Mouse (Mus musculus) kidney, postnatal 36 days (tissue): ENCODE data around the gene Tab1.

Experiments
- DNase-seq, 2 experiments: peaks; one replicate each; pipeline ENCODE4 v3.0.0; 2021 to 2022; ENCODE audit warnings: mixed read lengths in 2 of 2

The Tab1 gene

DNA sequence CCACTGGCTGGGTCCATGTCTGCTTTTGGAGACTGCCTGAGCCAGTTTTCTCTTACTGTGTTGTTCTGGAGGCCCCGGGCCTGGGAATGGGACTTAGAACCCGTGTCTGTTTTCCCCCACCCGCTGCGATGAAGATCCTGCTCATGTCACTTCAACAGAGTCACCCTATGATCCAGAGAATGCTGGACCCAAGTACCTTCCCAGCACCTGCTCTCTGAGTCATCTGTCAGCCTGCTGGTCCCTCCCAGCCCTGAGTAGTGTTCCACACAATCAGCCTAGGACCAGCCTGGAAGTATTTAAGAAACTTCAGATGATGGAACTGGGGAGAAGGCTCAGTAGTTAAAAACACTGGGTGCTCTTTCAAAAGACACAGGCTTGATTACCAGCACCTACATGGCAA lies 30.8 kb downstream of the Tab1 start:
- no peak for DNase-seq

- DNase-seq = no peak
These were observed 32.5 kb downstream of the Tab1 start for GRCm38 (mm10) chr15:80165396-80165795.

DNA sequence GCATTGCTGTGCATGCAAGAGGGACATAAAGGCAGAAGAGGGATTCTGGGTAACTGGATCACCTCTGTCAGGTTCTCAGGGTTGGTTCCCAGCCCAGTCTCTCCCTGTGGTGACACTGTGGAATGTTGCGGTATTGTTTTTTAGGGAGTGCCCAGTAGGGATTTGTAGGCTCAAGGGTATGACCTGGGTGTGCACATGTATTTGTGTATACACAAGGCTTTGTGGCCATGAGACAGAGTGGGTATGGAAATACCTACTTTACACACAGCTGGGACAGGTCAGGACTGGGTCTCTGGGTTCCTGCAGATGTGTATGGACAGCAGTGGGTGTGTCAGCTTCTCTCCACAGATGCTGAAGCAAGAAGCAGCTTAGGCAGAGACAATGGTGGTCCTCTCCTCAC lies 36.6 kb downstream of the Tab1 start:
- DNase-seq = no peak

- DNase-seq = peak; percentile 74 to 79
These were observed 37.4 kb downstream of the Tab1 start for GRCm38 (mm10) chr15:80170357-80170756.

DNA sequence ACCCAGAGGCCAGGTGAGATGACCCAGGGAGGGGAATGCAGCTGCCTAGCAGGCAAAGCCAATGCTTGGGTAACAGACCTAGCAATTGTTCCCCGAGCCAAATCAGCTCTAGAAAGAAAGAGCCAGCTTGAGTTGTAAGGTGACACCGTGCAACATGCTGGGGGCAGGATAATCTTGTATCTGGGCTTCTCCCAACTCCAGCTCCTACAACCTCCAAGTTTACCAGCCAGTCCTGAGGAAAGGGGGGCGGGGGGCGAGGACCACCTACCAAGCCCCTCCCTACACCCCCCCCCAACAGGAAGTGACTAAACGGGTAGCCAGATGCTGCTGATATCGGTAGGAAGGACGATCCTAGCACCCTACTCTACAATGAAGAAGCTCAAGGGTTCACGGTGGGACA lies 38.4 kb downstream of the Tab1 start:
- DNase-seq = no peak

GRCm38 (mm10) chr15:80171791-80172190 lies 38.9 kb downstream of the Tab1 start:
- DNase-seq = peak in 1 of 2 experiments; percentile 56

DNA sequence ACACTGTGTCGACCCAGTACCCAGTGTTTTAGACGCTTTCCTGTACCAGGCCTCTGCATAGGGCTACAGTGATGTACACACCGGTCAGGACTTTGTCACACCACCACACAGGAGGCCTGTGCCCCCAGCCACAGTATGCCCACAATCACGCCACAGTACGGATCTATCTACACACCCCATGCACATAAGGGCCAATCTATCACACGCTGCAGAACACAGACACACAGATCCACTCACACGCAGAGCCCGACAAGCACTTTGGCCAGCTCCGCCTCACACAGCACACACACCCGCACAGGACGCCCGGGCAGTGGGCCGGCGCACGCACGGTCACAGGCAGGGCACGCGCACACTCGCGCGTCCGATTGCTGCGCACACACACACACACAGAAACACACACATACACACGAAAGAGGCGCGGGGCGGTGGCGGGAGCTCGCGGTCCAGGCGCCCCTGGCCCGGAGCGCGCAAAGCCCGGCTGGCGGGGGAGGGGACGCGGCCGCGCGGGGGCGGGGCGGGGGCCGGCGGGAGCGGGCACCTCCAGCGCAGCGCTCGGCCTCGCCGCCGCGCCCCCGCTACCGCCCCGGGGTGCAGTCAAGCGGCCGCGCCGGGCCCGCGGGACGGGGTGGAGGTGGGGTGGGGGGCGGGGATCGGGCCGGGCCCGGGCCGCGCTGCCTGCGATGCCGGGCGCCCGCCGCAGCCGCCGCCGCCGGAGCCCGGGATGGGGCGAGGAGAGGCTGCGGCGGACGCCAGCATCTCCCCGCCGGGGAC lies 40.3 kb downstream of the Tab1 start, which contains the start of gene Mgat3:
Mgat3 (plus strand) TSS at position 721 of the 771 bp plus-strand sequence.
- peak in 1 of 2 experiments; percentile 75 for DNase-seq

DNA sequence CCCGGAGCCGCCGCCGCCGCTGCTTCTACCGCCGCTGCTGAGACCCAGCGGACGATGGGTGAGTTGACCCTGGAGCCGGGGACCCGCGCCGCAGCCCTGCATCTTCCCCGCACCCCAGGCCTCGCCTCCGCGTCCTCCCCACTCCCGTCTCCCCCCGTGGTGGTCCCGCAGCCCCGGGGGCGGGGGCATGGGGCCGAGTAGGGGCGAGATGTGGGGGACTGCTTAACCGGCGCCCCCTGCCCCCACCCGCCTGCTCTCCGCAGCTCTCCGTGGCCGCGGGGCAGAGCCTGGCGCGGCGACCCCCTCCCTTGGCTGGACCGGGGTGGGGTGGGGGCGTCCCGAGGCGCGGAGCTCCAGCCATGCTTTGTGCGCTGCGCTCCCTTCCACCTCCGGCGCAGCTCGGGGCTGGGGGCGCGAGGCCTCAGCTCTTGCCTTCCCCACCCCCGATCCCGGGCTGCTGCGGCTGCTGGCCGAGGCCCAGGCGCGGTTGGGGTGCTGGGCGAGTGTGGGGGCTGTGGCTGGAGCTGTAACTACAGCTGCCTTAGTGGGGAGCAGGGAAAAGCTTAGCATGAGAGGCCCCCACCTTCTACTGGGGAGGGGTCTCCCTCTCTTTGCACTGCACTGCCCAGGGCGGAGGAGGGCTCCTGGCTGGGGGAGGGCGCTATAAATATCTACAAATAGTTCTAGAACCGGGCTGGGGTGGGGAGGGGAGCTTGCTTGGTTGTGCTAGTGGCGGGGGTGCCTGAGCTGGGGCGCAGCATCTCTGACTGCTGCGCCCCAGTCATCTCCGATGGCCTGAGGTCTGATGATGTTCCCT lies 41.1 kb downstream of the Tab1 start:
- peak in 1 of 2 experiments; percentile 28 for DNase-seq

DNA sequence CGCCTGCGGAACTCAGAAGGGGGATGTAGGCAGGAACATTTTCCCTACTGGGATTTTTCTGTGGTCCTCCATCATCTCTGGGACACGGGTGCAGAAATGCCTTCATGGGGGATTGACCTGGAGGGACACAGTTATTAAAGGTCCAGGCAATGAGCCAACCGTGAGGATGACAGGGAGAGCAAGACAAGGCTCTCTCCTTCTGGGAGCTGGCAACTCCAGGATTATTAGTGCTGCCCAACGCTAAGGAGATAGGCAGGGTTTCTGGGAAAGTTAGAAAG lies 41.6 kb downstream of the Tab1 start:
- DNase-seq = no peak

DNA sequence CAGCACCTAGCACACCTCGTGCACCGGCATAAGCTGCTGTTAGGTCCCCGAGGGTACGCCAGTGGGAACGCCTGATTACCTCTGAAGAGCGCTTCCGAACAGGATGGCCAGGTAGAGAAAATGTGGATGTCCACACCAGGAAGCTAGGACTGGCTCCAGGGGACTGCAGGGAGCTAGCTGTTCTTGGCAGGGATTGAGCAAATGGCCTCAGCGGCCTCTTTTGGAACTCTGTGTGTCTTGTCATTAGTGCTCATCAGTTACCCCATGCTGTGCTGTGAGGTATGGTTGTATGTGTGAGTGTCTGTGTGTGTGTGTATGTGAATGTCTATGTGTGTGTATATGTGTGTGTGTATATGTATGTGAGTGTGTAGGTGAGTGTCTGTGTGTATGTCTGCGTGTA lies 42.4 kb downstream of the Tab1 start:
- DNase-seq = no peak

- no peak for DNase-seq
These were observed 42.8 kb downstream of the Tab1 start for GRCm38 (mm10) chr15:80175756-80176155.

DNA sequence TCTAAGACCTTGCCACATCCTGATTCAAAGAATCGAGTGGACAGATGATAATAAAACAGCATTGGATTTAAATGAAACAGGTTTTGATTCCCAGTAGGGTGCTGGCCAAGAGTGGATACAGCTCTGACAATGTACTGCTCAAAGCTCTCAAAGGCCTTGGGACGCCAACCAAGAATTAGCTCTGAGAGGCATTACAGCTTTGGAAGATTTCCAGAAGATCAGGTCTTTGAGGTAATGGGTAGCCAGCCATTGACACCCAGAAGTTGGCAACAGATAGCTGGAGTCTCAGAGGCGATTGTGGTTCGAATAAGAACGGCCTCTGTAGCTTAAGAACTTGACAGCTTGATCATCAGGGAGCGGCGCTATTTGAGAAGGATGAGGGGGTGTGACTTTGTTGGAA lies 48.6 kb downstream of the Tab1 start:
- DNase-seq = peak; percentile 42 to 72

DNA sequence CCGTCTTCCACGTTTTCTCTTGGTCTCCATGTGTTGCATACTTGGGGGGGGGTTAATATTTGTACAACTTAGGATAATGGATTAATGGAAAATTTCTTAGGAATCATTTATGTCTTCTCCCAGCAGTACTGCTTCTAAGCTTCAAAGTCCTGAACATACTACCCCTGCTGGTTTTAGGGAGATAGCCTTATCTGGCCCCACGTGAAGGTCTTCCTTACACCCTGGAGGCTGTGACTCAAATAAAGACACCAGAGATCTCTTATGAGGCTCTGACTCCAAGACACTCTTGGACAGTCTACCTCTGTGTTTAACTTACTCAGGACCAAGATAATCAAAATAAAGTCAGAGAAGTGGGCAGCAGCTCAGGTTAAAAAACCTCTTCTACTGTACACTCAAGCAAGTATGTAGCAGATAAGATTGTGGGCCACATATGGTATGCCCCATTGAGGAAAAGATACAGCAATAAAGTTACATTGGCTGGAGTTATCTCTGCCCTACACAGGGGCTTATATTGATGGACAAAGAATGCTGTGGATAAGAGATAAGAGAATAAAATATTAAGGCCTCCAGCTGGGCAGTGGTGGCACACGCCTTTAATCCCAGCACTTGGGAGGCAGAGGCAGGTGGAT lies 49.3 kb downstream of the Tab1 start:
- no peak for DNase-seq

GRCm38 (mm10) chr15:80188927-80189326 lies 56.0 kb downstream of the Tab1 start:
- DNase-seq = peak; percentile 77 to 89

- peak; percentile 84 to 87 for DNase-seq
These were observed 57.1 kb downstream of the Tab1 start for GRCm38 (mm10) chr15:80190075-80190474.

DNA sequence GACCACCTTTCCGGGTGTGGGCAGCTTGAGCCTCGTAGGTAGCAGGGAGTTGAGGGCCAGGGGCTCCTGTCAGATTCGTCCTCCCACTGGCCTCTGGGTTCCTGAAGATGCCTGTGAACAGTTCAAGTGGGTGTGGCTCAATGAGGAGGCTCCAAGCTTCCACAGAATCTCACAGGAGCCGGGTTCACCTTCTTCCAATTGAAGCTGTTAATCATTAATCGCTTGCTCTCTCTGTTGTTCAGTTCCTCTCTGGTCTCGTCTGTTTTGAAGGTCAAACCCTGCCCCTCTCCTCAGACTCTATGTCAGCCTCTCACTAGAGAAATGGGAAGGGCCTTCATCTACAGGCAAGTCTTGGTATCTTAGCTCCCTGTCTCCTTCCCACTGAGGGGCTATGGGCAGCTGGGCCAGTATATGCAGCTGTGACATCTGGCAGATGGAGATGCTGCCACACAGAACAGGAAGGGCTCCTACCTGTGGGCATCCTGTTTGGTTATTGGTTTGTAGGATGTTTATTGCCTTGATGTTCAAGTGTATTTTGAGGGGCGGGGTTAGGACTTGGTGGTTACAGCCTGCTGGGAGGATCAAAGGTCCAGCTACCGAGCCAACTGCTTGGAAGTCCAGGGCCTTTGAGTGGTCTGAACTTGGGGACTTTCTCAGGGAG lies 58.8 kb downstream of the Tab1 start:
- DNase-seq = peak; percentile 63 to 87

DNA sequence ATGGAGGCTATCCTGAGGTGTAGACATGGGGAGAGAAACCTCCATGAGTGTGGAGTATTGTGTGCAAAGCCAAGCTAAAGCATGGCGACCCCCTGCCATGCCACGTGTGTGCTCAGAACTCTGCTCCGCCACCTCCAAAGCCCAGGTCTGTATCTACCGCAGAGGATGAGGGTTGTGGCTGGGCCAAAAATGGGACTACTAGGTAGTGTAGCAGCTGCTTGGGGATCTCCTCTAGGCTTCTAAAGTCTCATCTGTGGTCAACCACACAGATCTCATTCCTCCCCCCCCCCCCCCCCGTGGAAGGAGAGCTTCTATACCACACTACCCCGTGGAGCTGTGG lies 59.3 kb downstream of the Tab1 start:
- no peak for DNase-seq

DNA sequence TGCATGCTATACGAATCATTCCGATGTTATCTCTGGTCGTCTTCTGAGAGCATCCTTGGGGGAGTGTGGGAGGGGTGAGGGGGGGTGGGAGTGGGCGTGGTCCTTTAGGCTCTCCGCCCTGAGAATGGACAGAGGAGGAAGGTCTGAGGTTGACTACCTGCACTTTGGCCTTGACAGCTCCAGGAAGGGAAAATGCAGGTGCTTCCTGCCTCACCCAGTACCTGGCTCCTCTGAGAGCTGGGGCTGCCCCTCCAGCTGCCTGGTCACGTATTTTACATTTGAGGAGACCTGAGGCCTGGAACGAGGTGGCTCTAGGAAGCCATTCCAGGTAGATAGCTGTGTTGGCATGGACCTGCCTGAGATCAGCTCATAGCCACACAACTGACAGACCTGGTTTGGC lies 59.9 kb downstream of the Tab1 start:
- peak; percentile 56 to 59 for DNase-seq

- no peak for DNase-seq
These were observed 66.6 kb downstream of the Tab1 start for GRCm38 (mm10) chr15:80199556-80199955.

- peak; percentile 65 to 82 for DNase-seq
These were observed 69.3 kb downstream of the Tab1 start for GRCm38 (mm10) chr15:80202111-80202775.

GRCm38 (mm10) chr15:80203406-80203805 lies 70.5 kb downstream of the Tab1 start:
- peak in 1 of 2 experiments; percentile 73 for DNase-seq

DNA sequence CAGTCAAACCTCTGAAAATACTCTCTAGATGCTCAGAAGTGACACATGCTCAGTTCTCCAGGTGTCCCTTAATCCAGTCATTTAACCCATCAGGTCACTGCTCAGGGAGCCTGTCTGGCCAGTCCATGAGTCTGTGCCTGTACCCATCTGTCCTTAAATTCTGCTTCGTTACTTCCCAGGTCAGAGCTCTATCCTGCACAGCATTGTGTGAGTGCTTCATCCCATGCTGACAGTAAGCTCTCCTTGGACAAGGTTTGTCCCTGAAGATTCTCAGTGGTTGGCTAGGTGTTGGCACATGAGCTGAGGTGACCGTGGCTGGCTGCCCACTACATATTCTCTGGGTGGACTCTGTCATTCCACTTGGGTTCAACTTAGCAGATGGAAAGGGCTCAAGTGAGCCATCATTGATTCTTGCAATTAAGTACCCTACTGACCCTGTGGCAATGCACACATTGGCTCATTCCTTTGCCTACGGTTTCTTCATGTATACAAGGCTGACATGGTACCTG lies 73.2 kb downstream of the Tab1 start:
- no peak for DNase-seq
